Mouse (Mus musculus): ENCODE data around the gene Itprid1.

DNA sequence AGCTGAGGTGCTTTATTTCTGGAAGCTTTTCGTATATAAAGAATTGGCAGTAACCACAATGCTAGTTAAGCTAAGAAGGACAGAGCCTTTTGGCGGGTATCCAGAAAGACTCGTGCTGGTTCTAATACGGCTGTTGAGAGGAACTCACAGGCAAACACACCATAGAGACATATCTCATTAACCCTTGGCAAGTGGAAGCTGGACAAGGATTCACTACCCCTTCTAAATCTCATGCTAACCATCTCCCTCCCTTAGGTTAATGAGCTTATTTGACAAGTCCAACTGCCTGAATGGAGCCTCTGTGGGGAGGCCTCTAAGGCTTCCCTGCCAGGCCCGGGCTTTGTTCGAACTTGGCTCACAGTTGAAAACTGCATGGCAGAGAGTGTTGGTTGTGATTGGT, 190.6 kb downstream of the Itprid1 start:
- TF ChIP-seq GATA1 (IDR thresholded peaks at IDR 0.05; ENCODE audit: borderline replicate concordance, low read length), result no peak
- TF ChIP-seq FLI1 (IDR thresholded peaks at IDR 0.05; ENCODE audit: low read length), result no peak
